ENCODE assay signal across 8 mouse cellular contexts in the genomic region with DNA sequence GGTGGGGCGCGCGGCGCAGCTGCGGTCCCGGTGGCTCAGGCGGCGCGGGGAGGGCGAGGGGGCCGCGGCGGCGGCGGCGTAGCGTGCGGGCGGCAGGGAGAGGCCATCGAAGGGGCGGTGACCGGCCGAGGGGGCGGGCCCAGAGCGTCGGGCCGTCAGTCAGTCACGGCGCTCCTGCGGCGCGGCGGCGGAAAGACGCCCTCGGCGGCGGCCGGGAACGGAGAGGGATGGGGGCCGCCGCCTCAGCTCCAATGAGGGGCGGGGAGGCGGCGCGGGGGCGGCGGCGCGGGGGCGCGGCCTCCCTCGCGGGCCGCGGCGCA. TPM values are rescaled to one million over a fixed set of nuclear protein-coding genes. Genes with fewer than 3 reads are reported as not detected.
DNase-seq lines count a peak whose midpoint lies in the region; ATAC-seq and TF ChIP-seq lines count a peak whose summit lies in the region.

A gene (minus strand): TSS at position 284 of the 320 bp plus-strand sequence.

- TF ChIP-seq CTCF in liver, adult 2 months (IDR thresholded peaks at IDR 0.05; ENCODE audit: low read depth, low read length): no peak
- TF ChIP-seq CTCF in brain, embryonic 14.5 days (IDR thresholded peaks at IDR 0.05; ENCODE audit: borderline replicate concordance, extremely low read depth, insufficient read depth, insufficient read length): no peak

- H3K4me3 ChIP-seq in liver, adult 2 months (ENCODE audit: insufficient read depth, low read depth, low read length): peak within 1 kb of the TSS; percentile 96
- H3K4me3 ChIP-seq in heart, embryonic 15.5 days: peak within 1 kb of the TSS; percentile 77
- H3K4me3 ChIP-seq in neural tube, embryonic 15.5 days (replicated peaks): peak within 1 kb of the TSS; percentile 79

- H3K79me2 ChIP-seq in liver, adult 2 months (ENCODE audit: control insufficient read depth, insufficient read depth, low read length): peaks cover 39% of the 10 kb centered on the region

- H3K9ac ChIP-seq in liver, adult 2 months (ENCODE audit: low read depth, low read length): peak within 1 kb of the TSS; percentile 98
- peak within 1 kb of the TSS; percentile 88 for H3K9ac ChIP-seq in heart, embryonic 15.5 days
- peak within 1 kb of the TSS; percentile 82 for H3K9ac ChIP-seq in neural tube, embryonic 15.5 days (replicated peaks)

- H3K27ac ChIP-seq in liver, adult 2 months (replicated peaks; ENCODE audit: insufficient read depth, low read depth, low read length): peak within 1 kb of the TSS; percentile 91
- H3K27ac ChIP-seq in heart, embryonic 15.5 days: peak within 1 kb of the TSS; percentile 94
- H3K27ac ChIP-seq in neural tube, embryonic 15.5 days (replicated peaks): peak within 1 kb of the TSS; percentile 91

- H3K27me3 ChIP-seq in liver, adult 2 months (ENCODE audit: control insufficient read depth, insufficient read depth, low read length): no peaks in the 10 kb centered on the region
- no peaks in the 10 kb centered on the region for H3K27me3 ChIP-seq in heart, embryonic 15.5 days
- no peaks in the 10 kb centered on the region for H3K27me3 ChIP-seq in neural tube, embryonic 15.5 days (replicated peaks)

- ATAC-seq in heart, embryonic 15.5 days (replicated peaks; ENCODE audit: insufficient number of reproducible peaks, insufficient read depth, low FRiP score, low read depth): peak; percentile 85
- peak; percentile 80 for ATAC-seq in neural tube, embryonic 15.5 days (ENCODE audit: low FRiP score)

- no peaks in the 10 kb centered on the region for H3K9me3 ChIP-seq in heart, embryonic 15.5 days (replicated peaks)
- no peaks in the 10 kb centered on the region for H3K9me3 ChIP-seq in neural tube, embryonic 15.5 days (replicated peaks)

- H3K4me1 ChIP-seq in liver, adult 2 months (ENCODE audit: control insufficient read depth, insufficient read depth, low read length): peaks cover 28% of the 10 kb centered on the region
- H3K4me1 ChIP-seq in heart, embryonic 15.5 days (replicated peaks): peaks cover 49% of the 10 kb centered on the region
- H3K4me1 ChIP-seq in neural tube, embryonic 15.5 days: peaks cover 54% of the 10 kb centered on the region

- 10% methylated on average over 44 of the region's 57 CpGs for WGBS in liver, adult 2 months
- 1% methylated on average over 37 of the region's 57 CpGs for WGBS in heart, embryonic 15.5 days
- 1% methylated on average over 21 of the region's 57 CpGs for WGBS in neural tube, embryonic 15.5 days

- TF ChIP-seq POLR2A in liver, adult 2 months (IDR thresholded peaks at IDR 0.05; ENCODE audit: extremely low read depth, insufficient read depth, low read length): no peak
- peak; percentile 39; the same call in 1 of the 2 replicates for TF ChIP-seq POLR2A in brain, embryonic 14.5 days (IDR thresholded peaks at IDR 0.05; ENCODE audit: borderline replicate concordance, extremely low read depth, insufficient read depth, insufficient read length, poor library complexity, severe bottlenecking)

- intact Hi-C loops in left cerebral cortex, postnatal 4 days (cut with DNase I): no loop called here

- no peak for DNase-seq in liver, adult 2 months (ENCODE audit: extremely low read depth, low read depth, low spot score)
- no peak for DNase-seq in liver
- DNase-seq in brain, embryonic 14.5 days (ENCODE audit: low read depth): no peak
- no peak for DNase-seq in left cerebral cortex, postnatal 4 days
- DNase-seq in urinary bladder, postnatal 14 days (ENCODE audit: low spot score): no peak
- no peak for DNase-seq in right cerebral cortex, postnatal 36 days (ENCODE audit: low spot score in 2 of 2)

- H3K36me3 ChIP-seq in liver, adult 2 months (ENCODE audit: control insufficient read depth, insufficient read depth, low read length): no peaks in the 10 kb centered on the region
- H3K36me3 ChIP-seq in heart, embryonic 15.5 days: no peaks in the 10 kb centered on the region; the same call in 1 of the 2 replicates
- no peaks in the 10 kb centered on the region for H3K36me3 ChIP-seq in neural tube, embryonic 15.5 days

- peak within 1 kb of the TSS; percentile 92 for H3K4me2 ChIP-seq in heart, embryonic 15.5 days
- H3K4me2 ChIP-seq in neural tube, embryonic 15.5 days: peak within 1 kb of the TSS; percentile 92

RNA-seq across cellular contexts. Expression of the gene that starts here (rescaled TPM):
- 8.7 and 8.9 TPM in 2 replicates for total RNA-seq in liver, adult 2 months (2014; rRNA removed)
- 9.9 and 11.0 TPM in 2 replicates for polyA plus RNA-seq in liver, adult 2 months (2012; rRNA removed)
- polyA plus RNA-seq in brain, embryonic 14.5 days (2012; rRNA removed): 28.7 and 34.5 TPM in 2 replicates
- polyA plus RNA-seq in heart, embryonic 15.5 days (2015; fragmentation: Nextera tagmentation; extraction: Ambion mirVana): 3.1 and 4.0 TPM in 2 replicates
- total RNA-seq in left cerebral cortex, postnatal 4 days (2021): 10 to 100 TPM; 49.2 to 49.7 TPM
- polyA plus RNA-seq in neural tube, embryonic 15.5 days (2015; fragmentation: Nextera tagmentation; extraction: Ambion mirVana): 6.2 and 6.5 TPM in 2 replicates
